Mouse (Mus musculus): ENCODE measurements around the gene Gpr137b. TPM values are rescaled to one million over a fixed set of nuclear protein-coding genes. Genes with fewer than 3 reads are reported as not detected.
"Not testable (repeated sequence)": the region's sequence is repeated elsewhere in the genome, so short reads cannot be mapped to it uniquely, and the experiment has no call there.

The Gpr137b gene
- polyA plus RNA-seq, 1 experiment from 2014 or later, result 26.8 TPM

- WGBS, result 75% methylated on average over 4 of the region's 6 CpGs
- ATAC-seq (ENCODE audit: low FRiP score, low read depth), result not testable (repeated sequence)
These were observed 10.0 kb upstream of the Gpr137b start for GRCm38 (mm10) chr13:13403839-13404238.

GRCm38 (mm10) chr13:13403366-13403765, 9.6 kb upstream of the Gpr137b start:
- H3K36me3 ChIP-seq; H3K9me3 ChIP-seq; H3K4me3 ChIP-seq; H3K27me3 ChIP-seq; H3K4me2 ChIP-seq; H3K27ac ChIP-seq (replicated peaks); H3K4me1 ChIP-seq (replicated peaks); ATAC-seq (ENCODE audit: low FRiP score, low read depth); H3K9ac ChIP-seq: not testable (repeated sequence)
- WGBS, result 84% methylated on average over 3 of the region's 3 CpGs

More at GRCm38 (mm10) chr13:13403839-13404238, 10.0 kb upstream of the Gpr137b start:
- H3K9me3 ChIP-seq; H3K36me3 ChIP-seq; H3K4me3 ChIP-seq; H3K4me2 ChIP-seq; H3K4me1 ChIP-seq (replicated peaks); H3K9ac ChIP-seq; H3K27ac ChIP-seq (replicated peaks); H3K27me3 ChIP-seq: not testable (repeated sequence)

- H3K27ac ChIP-seq (replicated peaks); ATAC-seq (ENCODE audit: low FRiP score, low read depth); H3K4me1 ChIP-seq (replicated peaks); H3K9ac ChIP-seq; H3K36me3 ChIP-seq; H3K9me3 ChIP-seq; H3K4me3 ChIP-seq; H3K27me3 ChIP-seq; H3K4me2 ChIP-seq: not testable (repeated sequence)
- WGBS, result 83% methylated on average over 5 of the region's 5 CpGs
These were observed 9.0 kb upstream of the Gpr137b start for GRCm38 (mm10) chr13:13402818-13403217.

DNA sequence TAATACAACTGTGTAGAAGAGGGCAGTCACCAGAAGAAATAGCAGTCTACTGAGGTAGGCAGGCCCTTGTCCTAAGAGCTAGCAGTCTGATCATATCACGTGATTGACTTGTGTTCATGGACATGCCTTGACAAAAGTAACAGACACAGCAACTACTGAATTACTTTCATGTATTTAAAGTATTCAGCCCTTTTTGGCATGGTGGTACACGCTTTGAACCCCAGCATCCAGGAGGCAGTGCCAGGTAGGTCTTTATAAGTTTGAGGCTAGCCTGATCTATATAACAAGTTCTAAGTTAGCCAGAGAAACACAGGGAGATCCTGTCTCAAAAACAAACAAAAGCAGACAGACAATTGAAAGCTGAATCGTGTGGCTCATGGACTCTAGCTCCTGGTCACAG, 7.0 kb upstream of the Gpr137b start:
- not testable (repeated sequence) for ATAC-seq (ENCODE audit: low FRiP score, low read depth); H3K9me3 ChIP-seq; H3K27ac ChIP-seq (replicated peaks); H3K27me3 ChIP-seq; H3K4me3 ChIP-seq; H3K4me2 ChIP-seq; H3K36me3 ChIP-seq; H3K9ac ChIP-seq; H3K4me1 ChIP-seq (replicated peaks)
- 80% methylated on average over 3 of the region's 3 CpGs for WGBS

DNA sequence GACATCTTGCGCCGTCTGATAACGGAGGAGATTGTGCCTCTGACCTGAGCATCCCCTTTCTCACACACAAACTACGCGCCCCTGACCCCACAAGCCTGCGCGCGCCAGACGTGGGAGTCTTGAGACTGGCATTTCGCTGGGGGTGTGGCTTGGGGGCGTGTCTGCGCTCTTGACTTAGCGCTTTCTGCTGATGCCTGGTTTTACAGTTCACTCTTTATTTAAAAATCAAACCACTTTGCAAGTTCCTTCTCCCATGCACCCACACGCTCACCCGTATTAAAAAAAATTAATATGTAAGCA, 232 bp upstream of the Gpr137b start:
- H3K4me1 ChIP-seq (replicated peaks); H3K36me3 ChIP-seq; H3K9me3 ChIP-seq; H3K27me3 ChIP-seq; ATAC-seq (ENCODE audit: low FRiP score, low read depth); H3K27ac ChIP-seq (replicated peaks): not testable (repeated sequence)
- peak overlapping the region; percentile 47 for H3K4me3 ChIP-seq
- WGBS, result 0% methylated on average over 15 of the region's 15 CpGs
- peak overlapping the region; percentile 40; the same call in 1 of the 2 replicates for H3K9ac ChIP-seq
- peak overlapping the region; percentile 57 for H3K4me2 ChIP-seq

DNA sequence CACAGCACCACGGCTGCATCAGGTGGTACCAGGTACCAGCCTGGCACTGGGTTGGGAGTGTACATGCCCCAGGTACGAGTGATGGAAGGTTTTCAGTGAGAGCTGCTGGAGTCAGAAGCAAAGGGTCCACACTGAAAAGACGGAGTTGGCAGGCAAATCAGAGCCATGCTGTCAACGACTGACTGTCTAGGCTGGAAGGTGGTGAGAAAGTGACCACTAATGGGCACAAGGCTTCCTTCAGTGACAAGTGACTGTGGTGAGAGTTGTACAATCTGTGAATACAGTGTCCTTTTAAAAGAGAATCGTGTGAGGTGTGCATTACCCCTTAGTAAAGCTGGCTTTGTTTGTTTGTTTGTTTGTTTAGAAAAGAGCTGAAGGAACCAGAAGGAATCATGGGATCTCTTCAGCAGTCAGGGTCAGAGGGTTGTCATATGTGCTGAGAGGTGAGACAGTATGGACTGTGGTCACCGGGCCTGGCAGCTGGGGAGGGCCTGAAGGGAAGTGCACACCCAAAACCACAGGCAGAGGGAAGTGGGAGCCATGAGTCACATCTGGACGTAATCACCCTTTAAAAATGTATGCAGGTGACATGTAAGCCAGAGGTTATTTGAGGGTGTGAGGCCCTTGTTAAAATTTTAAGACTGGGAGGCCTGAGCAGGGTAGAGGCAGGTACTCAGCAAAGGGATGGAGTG, 15.5 kb downstream of the Gpr137b start:
- H3K4me1 ChIP-seq (replicated peaks); H3K4me3 ChIP-seq; H3K36me3 ChIP-seq; H3K27me3 ChIP-seq; H3K27ac ChIP-seq (replicated peaks); H3K4me2 ChIP-seq; H3K9me3 ChIP-seq; H3K9ac ChIP-seq: not testable (repeated sequence)
- peak; percentile 52; the same call in 1 of the 2 replicates for ATAC-seq (ENCODE audit: low FRiP score, low read depth)
- WGBS, result 100% methylated on average over 1 of the region's 7 CpGs

DNA sequence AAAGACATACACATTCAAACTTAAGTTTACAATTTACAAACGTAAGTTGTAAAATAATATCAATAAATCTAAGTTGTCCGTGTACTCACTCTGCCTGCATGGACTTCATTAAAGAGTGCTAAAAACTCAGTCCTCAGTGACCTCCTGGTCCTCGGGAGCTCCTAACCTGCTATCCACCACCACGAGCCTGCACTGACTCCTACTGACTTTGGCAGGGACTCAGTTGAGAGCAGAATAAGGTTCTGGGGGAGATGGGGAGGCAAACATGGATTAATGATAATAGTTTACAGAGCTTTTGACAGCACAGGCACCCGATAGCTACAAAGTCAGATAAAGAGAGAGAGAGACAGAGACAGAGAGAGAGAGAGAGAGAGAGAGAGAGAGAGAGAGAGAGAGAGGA, 16.6 kb downstream of the Gpr137b start:
- no peak overlapping the region for H3K4me2 ChIP-seq
- no peak overlapping the region for H3K27ac ChIP-seq (replicated peaks)
- no peaks in the 10 kb centered on the region for H3K36me3 ChIP-seq
- no peaks in the 10 kb centered on the region for H3K9me3 ChIP-seq
- no peak overlapping the region for H3K9ac ChIP-seq
- H3K27me3 ChIP-seq, result no peaks in the 10 kb centered on the region
- 92% methylated on average over 5 of the region's 5 CpGs for WGBS
- no peak for ATAC-seq (ENCODE audit: low FRiP score, low read depth)
- H3K4me3 ChIP-seq, result no peak overlapping the region
- H3K4me1 ChIP-seq (replicated peaks), result no peaks in the 10 kb centered on the region

DNA sequence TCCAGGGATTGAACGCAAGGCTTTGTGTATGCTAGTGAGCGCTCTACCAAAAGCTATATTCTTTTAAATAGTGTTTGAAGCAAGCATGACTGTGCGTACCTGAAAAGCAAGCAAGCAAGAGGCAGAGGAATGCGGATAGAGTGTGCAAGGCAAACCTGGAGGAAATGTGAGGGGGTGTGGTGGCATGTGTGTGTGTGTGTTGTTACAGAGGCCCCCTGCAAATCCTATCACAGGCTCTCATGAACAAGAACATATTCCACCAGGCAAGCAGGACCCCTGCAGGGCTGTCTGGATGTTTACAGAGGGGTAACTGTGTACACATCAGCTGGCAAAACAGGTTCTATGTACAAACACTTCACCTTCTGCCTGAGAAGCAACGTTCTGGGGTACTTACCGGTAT, 19.8 kb downstream of the Gpr137b start:
- not testable (repeated sequence) for H3K27me3 ChIP-seq; H3K27ac ChIP-seq (replicated peaks); H3K4me1 ChIP-seq (replicated peaks); H3K4me2 ChIP-seq; H3K4me3 ChIP-seq; H3K9ac ChIP-seq; H3K36me3 ChIP-seq; ATAC-seq (ENCODE audit: low FRiP score, low read depth); H3K9me3 ChIP-seq
- 95% methylated on average over 6 of the region's 6 CpGs for WGBS

DNA sequence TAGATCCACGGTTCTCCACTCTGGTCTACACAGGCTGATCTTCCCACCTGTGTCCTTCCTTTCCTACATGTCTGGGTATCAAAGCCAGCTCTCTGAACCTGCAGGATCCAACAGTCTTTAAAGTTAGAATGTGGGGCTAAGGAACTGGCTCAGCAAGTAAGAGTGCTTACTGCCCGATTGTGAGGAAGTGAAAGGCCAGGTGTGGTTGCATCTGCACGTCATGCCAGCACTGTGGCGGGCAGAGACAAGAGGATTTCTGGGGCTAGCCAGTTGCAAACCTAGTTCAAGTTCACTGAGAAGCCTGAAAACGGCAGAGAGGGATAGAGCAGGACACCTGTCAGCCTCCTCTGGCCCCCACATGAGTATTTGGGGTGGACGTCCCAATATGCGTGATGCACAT, 22.4 kb downstream of the Gpr137b start:
- not testable (repeated sequence) for H3K4me1 ChIP-seq (replicated peaks); H3K36me3 ChIP-seq; H3K9me3 ChIP-seq; ATAC-seq (ENCODE audit: low FRiP score, low read depth); H3K9ac ChIP-seq; H3K27me3 ChIP-seq; H3K4me2 ChIP-seq; H3K27ac ChIP-seq (replicated peaks); H3K4me3 ChIP-seq
- WGBS, result 92% methylated on average over 7 of the region's 7 CpGs

DNA sequence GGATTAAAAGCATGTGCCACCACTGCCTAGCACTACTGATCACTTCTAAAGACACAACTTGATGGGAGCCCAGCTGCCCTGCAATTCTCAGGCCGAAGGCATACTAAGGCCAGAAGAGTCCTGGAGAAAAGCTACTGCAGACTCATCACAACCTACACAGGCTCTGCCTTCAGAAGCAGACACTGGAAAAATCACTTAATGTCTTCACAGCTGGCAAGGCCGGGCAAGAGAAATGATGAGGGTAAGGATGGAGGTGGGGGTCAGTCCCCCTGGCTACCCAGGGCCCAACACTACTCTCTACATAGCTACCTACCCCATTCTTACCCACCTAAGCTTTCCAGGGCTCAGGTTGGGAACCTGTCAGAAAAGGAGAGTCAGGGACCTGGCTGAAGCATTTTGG, 27.4 kb downstream of the Gpr137b start:
- not testable (repeated sequence) for H3K9me3 ChIP-seq; H3K4me3 ChIP-seq; H3K27ac ChIP-seq (replicated peaks); ATAC-seq (ENCODE audit: low FRiP score, low read depth); H3K4me1 ChIP-seq (replicated peaks); H3K4me2 ChIP-seq; H3K27me3 ChIP-seq; H3K9ac ChIP-seq
- 95% methylated on average over 2 of the region's 2 CpGs for WGBS
- peaks cover 14% of the 10 kb centered on the region for H3K36me3 ChIP-seq

DNA sequence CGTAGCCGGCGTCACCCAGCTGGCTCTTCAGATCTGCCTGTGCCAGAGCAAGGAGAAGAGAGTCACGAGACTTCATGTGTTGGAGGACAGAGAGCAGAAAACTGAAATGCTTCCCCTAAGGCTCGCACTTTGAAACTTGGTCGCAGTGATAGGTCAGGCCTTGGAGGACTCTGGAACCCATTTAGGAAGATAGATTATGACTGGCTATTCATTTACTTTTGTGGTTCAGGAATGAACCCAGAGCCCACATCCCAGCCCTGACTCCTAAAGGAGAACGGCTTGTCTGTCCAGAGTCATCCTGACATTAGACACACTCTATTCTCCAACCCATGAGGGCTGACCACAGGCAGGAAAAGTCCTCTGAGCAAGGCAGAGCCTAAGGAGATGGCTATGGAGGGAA, 30.3 kb downstream of the Gpr137b start:
- not testable (repeated sequence) for ATAC-seq (ENCODE audit: low FRiP score, low read depth); H3K4me1 ChIP-seq (replicated peaks); H3K4me2 ChIP-seq; H3K27me3 ChIP-seq; H3K27ac ChIP-seq (replicated peaks); H3K9ac ChIP-seq; H3K4me3 ChIP-seq; H3K9me3 ChIP-seq
- H3K36me3 ChIP-seq, result peaks cover 14% of the 10 kb centered on the region
- 96% methylated on average over 7 of the region's 7 CpGs for WGBS

DNA sequence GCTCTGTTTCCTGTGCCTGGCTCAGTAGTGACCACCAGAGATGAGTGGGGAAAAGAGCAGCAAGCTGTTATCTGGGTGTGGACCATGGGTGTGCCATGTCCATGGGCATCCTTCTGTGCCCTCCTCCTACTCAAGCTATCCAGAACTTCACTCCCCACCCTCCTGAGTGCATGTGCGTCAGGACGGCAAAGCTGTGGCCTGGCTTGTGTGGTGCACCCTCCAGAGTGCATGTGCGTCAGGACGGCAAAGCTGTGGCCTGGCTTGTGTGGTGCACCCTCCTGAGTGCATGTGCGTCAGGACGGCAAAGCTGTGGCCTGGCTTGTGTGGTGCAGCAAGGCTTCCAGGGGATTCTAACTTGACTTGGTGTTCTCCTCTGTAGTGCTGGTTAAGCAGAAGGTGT, 31.6 kb downstream of the Gpr137b start:
- not testable (repeated sequence) for H3K9ac ChIP-seq; H3K4me2 ChIP-seq; H3K27me3 ChIP-seq; ATAC-seq (ENCODE audit: low FRiP score, low read depth); H3K4me1 ChIP-seq (replicated peaks); H3K27ac ChIP-seq (replicated peaks); H3K9me3 ChIP-seq; H3K4me3 ChIP-seq
- peaks cover 18% of the 10 kb centered on the region for H3K36me3 ChIP-seq
- 92% methylated on average over 6 of the region's 6 CpGs for WGBS

DNA sequence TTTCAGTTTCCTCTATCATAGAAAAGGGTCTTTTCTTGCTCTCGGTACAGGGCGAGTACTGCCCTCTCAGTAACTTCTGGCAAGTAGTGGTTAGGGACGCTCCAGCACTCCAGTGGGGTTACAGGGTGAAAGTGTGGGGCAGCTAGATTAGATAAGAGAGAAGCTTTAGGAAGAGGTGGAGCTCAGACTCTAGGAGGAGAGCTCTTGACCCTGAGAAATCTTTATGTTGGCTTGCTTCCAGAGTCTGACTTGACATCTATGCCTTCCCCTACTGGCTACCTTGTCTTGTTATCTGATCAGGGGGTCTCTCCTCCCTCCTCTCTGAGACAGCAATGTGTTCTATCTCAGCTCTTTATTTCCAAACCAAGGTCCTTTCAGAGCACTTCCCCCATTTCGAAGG, 33.8 kb downstream of the Gpr137b start:
- 90% methylated on average over 4 of the region's 4 CpGs for WGBS
- not testable (repeated sequence) for H3K4me1 ChIP-seq (replicated peaks); ATAC-seq (ENCODE audit: low FRiP score, low read depth); H3K9me3 ChIP-seq; H3K27me3 ChIP-seq; H3K9ac ChIP-seq; H3K27ac ChIP-seq (replicated peaks); H3K4me3 ChIP-seq; H3K4me2 ChIP-seq
- peaks cover 12% of the 10 kb centered on the region for H3K36me3 ChIP-seq

Measured in hindbrain, embryonic 15.5 days (tissue).